Mouse (Mus musculus) hindbrain, postnatal 0 days (tissue): ENCODE data around the gene Mmp11. TPM values are rescaled to one million over a fixed set of nuclear protein-coding genes. Genes with fewer than 3 reads are reported as not detected.
A peak's percentile ranks its signal among the peaks of the same experiment; 100 is the strongest.

Experiments used
- ATAC-seq: fragments of 200-750 bp; cut with Nextera tagmentation; 2 replicates; pipeline ENCODE4 v1.8.0; 2017; ENCODE audit warnings: mild to moderate bottlenecking, moderate TSS enrichment, moderate library complexity
- DNase-seq: peaks from one replicate; pipeline ENCODE4 v3.0.0-alpha.2; 2015; ENCODE audit warnings: low spot score
- H3K27ac ChIP-seq: fragments of 300-500 bp; sonication (generic); 2 replicates; pipeline ENCODE4 v1.5.1; 2014; ENCODE audit warnings: mild to moderate bottlenecking
- H3K27me3 ChIP-seq: fragments of 300-500 bp; sonication (generic); 2 replicates; pipeline ENCODE4 v1.6.1; 2014; ENCODE audit warnings: low read length, mixed read lengths; ENCODE audit not compliant: insufficient read depth
- H3K36me3 ChIP-seq: fragments of 300-500 bp; sonication (generic); 2 replicates; pipeline ENCODE4 v1.6.1; 2014; ENCODE audit warnings: low read length, mixed read lengths; ENCODE audit not compliant: insufficient read depth
- H3K4me1 ChIP-seq: fragments of 300-500 bp; sonication (generic); 2 replicates; pipeline ENCODE4 v1.6.1; 2014; ENCODE audit warnings: antibody characterized with exemption, low read length, mixed read lengths; ENCODE audit not compliant: insufficient read depth
- H3K4me2 ChIP-seq: fragments of 300-500 bp; sonication (generic); 2 replicates; pipeline ENCODE4 v1.6.1; 2014; ENCODE audit warnings: low read depth, mild to moderate bottlenecking, low read length, moderate library complexity, mixed read lengths
- H3K4me3 ChIP-seq: fragments of 300-500 bp; sonication (generic); 2 replicates; pipeline ENCODE4 v1.5.1; 2014; ENCODE audit warnings: low read length
- H3K9ac ChIP-seq: fragments of 300-500 bp; sonication (generic); replicated peaks from 2 replicates; pipeline ENCODE4 v1.6.1; 2014; ENCODE audit warnings: mild to moderate bottlenecking, low read length, moderate library complexity, mixed read lengths
- H3K9me3 ChIP-seq: fragments of 300-500 bp; sonication (generic); 2 replicates; pipeline ENCODE4 v1.6.1; 2016; ENCODE audit warnings: low read length, mixed read lengths
- CTCF ChIP-seq: IDR thresholded peaks from 2 replicates; pipeline ENCODE4 v1.5.1; 2016; ENCODE audit warnings: antibody characterized with exemption, control low read depth, low read depth
- WGBS: fragments of 180-500 bp; shearing (Covaris S2); extraction: QIAGEN DNeasy Blood & Tissue Kit; methylation state at CpG from one replicate; pipeline ENCODE4 v1.1.7; 2014; 5-methylcytosine and 5-hydroxymethylcytosine counted together
- polyA plus RNA-seq: library from polyadenylated mRNA; unstranded; fragments of >200 nt; fragmentation: Nextera tagmentation; extraction: Ambion mirVana; gene quantifications from 2 replicates; pipeline ENCODE4 v1.2.1, GENCODE M21; 2015
- total RNA-seq: library from RNA; depleted of rRNA; stranded (reverse); fragments of >200 nt; gene quantifications from 2 replicates; pipeline ENCODE4 v1.2.3, GENCODE M21; 2014

The Mmp11 gene
- total and polyA plus RNA-seq, 2 experiments from 2014 or later, result 8.3 to 9.5 TPM

- Histone ChIP-seq H3K4me1 (peaks cover 5% of the 10 kb centered on the region; the same call in 1 of the 2 replicates), H3K4me3 (no peak overlapping the region), H3K27ac (no peak overlapping the region), H3K27me3 (no peaks in the 10 kb centered on the region), H3K4me2 (no peak overlapping the region), H3K9ac (0 out of 2 replicates have a peak overlapping the region, but pooled peaks have one; percentile 9), H3K36me3 (no peaks in the 10 kb centered on the region), H3K9me3 (no peaks in the 10 kb centered on the region)
- 16% methylated on average over 11 of the region's 11 CpGs for WGBS
- TF ChIP-seq CTCF, result no peak
- ATAC-seq, result no peak
- DNase-seq, result peak; percentile 48
These were observed 7.9 kb upstream of the Mmp11 start for GRCm38 (mm10) chr10:75944066-75944772.

DNA sequence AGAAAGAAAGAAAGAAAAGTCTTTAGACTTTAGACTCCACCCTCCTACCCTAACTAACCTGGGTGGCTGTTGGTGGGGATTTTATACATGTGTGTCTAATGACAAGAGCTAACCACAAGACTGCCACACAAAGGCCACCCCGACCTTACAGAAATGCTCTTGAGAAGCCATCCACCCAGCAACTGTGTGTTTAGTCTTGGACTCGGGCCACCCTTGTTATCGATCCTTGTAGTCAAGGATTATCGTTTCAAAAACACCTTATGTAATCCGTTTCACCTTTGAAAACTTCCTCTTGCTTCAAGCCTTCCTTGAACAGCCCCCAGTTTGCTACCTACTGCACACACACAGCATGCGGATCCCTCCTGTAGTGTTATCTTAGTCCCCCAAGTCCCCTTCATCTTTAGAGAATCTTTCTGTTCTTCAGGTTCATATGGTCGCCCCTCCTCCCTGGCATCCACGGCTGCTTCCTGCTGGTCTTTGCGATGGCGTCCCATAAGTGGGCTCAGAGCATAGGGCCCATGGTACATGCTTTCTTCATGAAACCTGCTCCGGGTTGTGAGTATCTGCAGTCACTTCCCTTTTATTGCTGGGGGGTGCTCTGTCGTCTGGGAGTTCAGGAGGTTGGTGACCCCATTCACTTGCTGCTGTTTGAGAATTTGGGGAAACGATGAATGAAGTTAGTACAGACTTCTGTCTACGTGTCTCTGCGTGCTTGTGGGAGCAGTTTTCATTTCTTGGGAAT is 6.6 kb upstream of the Mmp11 start, which contains the start of gene Vpreb3:
Vpreb3 (plus strand) TSS at position 322 of the 742 bp plus-strand sequence.
- no peak for DNase-seq
- Histone ChIP-seq H3K9ac (no peak within 1 kb of the TSS), H3K9me3 (no peaks in the 10 kb centered on the region), H3K4me2 (no peak within 1 kb of the TSS), H3K27ac (no peak within 1 kb of the TSS), H3K4me3 (no peak within 1 kb of the TSS), H3K27me3 (no peaks in the 10 kb centered on the region), H3K36me3 (no peaks in the 10 kb centered on the region), H3K4me1 (peaks cover 5% of the 10 kb centered on the region; the same call in 1 of the 2 replicates)
- 81% methylated on average over 15 of the region's 15 CpGs for WGBS
- TF ChIP-seq CTCF, result no peak
- no peak for ATAC-seq

- 62% methylated on average over 9 of the region's 9 CpGs for WGBS
- no peak overlapping the region for H3K4me2 ChIP-seq
- H3K9me3 ChIP-seq, result no peaks in the 10 kb centered on the region
- no peak for DNase-seq
- ATAC-seq, result no peak
- H3K36me3 ChIP-seq, result no peaks in the 10 kb centered on the region
- TF ChIP-seq CTCF, result no peak
- no peak overlapping the region for H3K9ac ChIP-seq
- H3K27ac ChIP-seq, result no peak overlapping the region
- H3K4me1 ChIP-seq, result peaks cover 5% of the 10 kb centered on the region; the same call in 1 of the 2 replicates
- no peak overlapping the region for H3K4me3 ChIP-seq
- no peaks in the 10 kb centered on the region for H3K27me3 ChIP-seq
These were observed 4.9 kb upstream of the Mmp11 start for GRCm38 (mm10) chr10:75941042-75941824.

GRCm38 (mm10) chr10:75940520-75940919 is 4.2 kb upstream of the Mmp11 start, which contains the start of gene Gm867:
Gene Gm867, minus strand, starts transcription at chr10:75940672.
- DNase-seq (no peak), ATAC-seq (no peak)
- no peak for TF ChIP-seq CTCF
- WGBS, result 57% methylated on average over 5 of the region's 5 CpGs
- Histone ChIP-seq H3K4me2 (no peak within 1 kb of the TSS), H3K9me3 (no peaks in the 10 kb centered on the region), H3K27ac (no peak within 1 kb of the TSS), H3K36me3 (no peaks in the 10 kb centered on the region), H3K4me3 (no peak within 1 kb of the TSS), H3K4me1 (peaks cover 5% of the 10 kb centered on the region; the same call in 1 of the 2 replicates), H3K9ac (no peak within 1 kb of the TSS), H3K27me3 (no peaks in the 10 kb centered on the region)

- H3K9me3 ChIP-seq, result no peaks in the 10 kb centered on the region
- 43% methylated on average over 9 of the region's 9 CpGs for WGBS
- no peaks in the 10 kb centered on the region for H3K27me3 ChIP-seq
- no peak overlapping the region for H3K9ac ChIP-seq
- no peak overlapping the region for H3K27ac ChIP-seq
- H3K4me1 ChIP-seq, result peaks cover 5% of the 10 kb centered on the region; the same call in 1 of the 2 replicates
- no peak for TF ChIP-seq CTCF
- no peak overlapping the region for H3K4me3 ChIP-seq
- no peak overlapping the region for H3K4me2 ChIP-seq
- no peaks in the 10 kb centered on the region for H3K36me3 ChIP-seq
- ATAC-seq (no peak), DNase-seq (no peak)
These were observed 3.4 kb upstream of the Mmp11 start for GRCm38 (mm10) chr10:75939481-75940234.
